Mouse (Mus musculus): ENCODE results near the gene Phldb2. TPM values are rescaled to one million over a fixed set of nuclear protein-coding genes. Genes with fewer than 3 reads are reported as not detected.

Gene Phldb2
- 25.7 TPM for polyA plus RNA-seq (2012; fragmentation: generic; extraction: Trizol)

GRCm38 (mm10) chr16:45953394-45953793 lies at the start of gene Phldb2:
TSS of gene Phldb2 (minus strand) at chr16:45953598.
- TF ChIP-seq TCF3 (IDR thresholded peaks at IDR 0.05; ENCODE audit: insufficient read length, low read depth) (no peak), MYOG (IDR thresholded peaks at IDR 0.05; ENCODE audit: control insufficient read depth in 1 of 3, insufficient read depth in 1 of 3, insufficient read length in 2 of 3, low read depth in 2 of 3) (no peak), REST (IDR thresholded peaks at IDR 0.05; ENCODE audit: insufficient read depth, insufficient read length) (no peak), MAX (IDR thresholded peaks at IDR 0.05; ENCODE audit: low read depth) (no peak), USF1 (IDR thresholded peaks at IDR 0.05; ENCODE audit: low read depth) (no peak), CEBPB (IDR thresholded peaks at IDR 0.05; ENCODE audit: insufficient read depth, poor library complexity, severe bottlenecking) (no peak), POLR2AphosphoS2 (IDR thresholded peaks at IDR 0.05; ENCODE audit: insufficient read length, low read depth) (no peak), SRF (IDR thresholded peaks at IDR 0.05; ENCODE audit: control insufficient read depth, insufficient read length, low read depth) (no peak), POLR2A (IDR thresholded peaks at IDR 0.05; ENCODE audit: insufficient read length, low read depth) (no peak), TCF12 (IDR thresholded peaks at IDR 0.05; ENCODE audit: insufficient read depth, poor library complexity, severe bottlenecking) (no peak)
- no peak within 1 kb of the TSS for H3K4me3 ChIP-seq
- no peaks in the 10 kb centered on the region for H3K27me3 ChIP-seq (ENCODE audit: control insufficient read depth, insufficient read depth, insufficient read length)
- peak within 1 kb of the TSS; percentile 19 for H3K4me2 ChIP-seq (ENCODE audit: low read depth)
- no peaks in the 10 kb centered on the region for H3K36me3 ChIP-seq (ENCODE audit: control insufficient read depth, insufficient read depth)
- no peaks in the 10 kb centered on the region for H3K79me2 ChIP-seq (ENCODE audit: control insufficient read depth, insufficient read depth)
- H3ac ChIP-seq (ENCODE audit: control insufficient read depth, insufficient read length) = no peak within 1 kb of the TSS

GRCm38 (mm10) chr16:46001550-46002166 lies 48.3 kb upstream of the Phldb2 start:
- Histone ChIP-seq H3K27me3 (ENCODE audit: control insufficient read depth, insufficient read depth, insufficient read length) (no peaks in the 10 kb centered on the region), H3K79me2 (ENCODE audit: control insufficient read depth, insufficient read depth) (no peaks in the 10 kb centered on the region), H3ac (ENCODE audit: control insufficient read depth, insufficient read length) (no peak overlapping the region), H3K36me3 (ENCODE audit: control insufficient read depth, insufficient read depth) (no peaks in the 10 kb centered on the region), H3K4me2 (ENCODE audit: low read depth) (no peak overlapping the region), H3K4me3 (no peak overlapping the region)
- TF ChIP-seq MAX (IDR thresholded peaks at IDR 0.05; ENCODE audit: low read depth) = no peak
- TF ChIP-seq REST (IDR thresholded peaks at IDR 0.05; ENCODE audit: insufficient read depth, insufficient read length) = no peak
- no peak for TF ChIP-seq TCF12 (IDR thresholded peaks at IDR 0.05; ENCODE audit: insufficient read depth, poor library complexity, severe bottlenecking)
- no peak for TF ChIP-seq POLR2A (IDR thresholded peaks at IDR 0.05; ENCODE audit: insufficient read length, low read depth)
- TF ChIP-seq MYOG (IDR thresholded peaks at IDR 0.05; ENCODE audit: control insufficient read depth in 1 of 3, insufficient read depth in 1 of 3, insufficient read length in 2 of 3, low read depth in 2 of 3) = no peak
- TF ChIP-seq POLR2AphosphoS2 (IDR thresholded peaks at IDR 0.05; ENCODE audit: insufficient read length, low read depth) = no peak
- TF ChIP-seq USF1 (IDR thresholded peaks at IDR 0.05; ENCODE audit: low read depth) = no peak
- TF ChIP-seq CEBPB (IDR thresholded peaks at IDR 0.05; ENCODE audit: insufficient read depth, poor library complexity, severe bottlenecking) = no peak
- no peak for TF ChIP-seq SRF (IDR thresholded peaks at IDR 0.05; ENCODE audit: control insufficient read depth, insufficient read length, low read depth)

- no peaks in the 10 kb centered on the region for H3K79me2 ChIP-seq (ENCODE audit: control insufficient read depth, insufficient read depth)
- H3K27me3 ChIP-seq (ENCODE audit: control insufficient read depth, insufficient read depth, insufficient read length) = no peaks in the 10 kb centered on the region
- H3ac ChIP-seq (ENCODE audit: control insufficient read depth, insufficient read length) = no peak overlapping the region
- TF ChIP-seq USF1 (IDR thresholded peaks at IDR 0.05; ENCODE audit: low read depth) (no peak), E2F4 (IDR thresholded peaks at IDR 0.05; ENCODE audit: insufficient read depth) (no peak), POLR2A (IDR thresholded peaks at IDR 0.05; ENCODE audit: insufficient read length, low read depth) (no peak), CEBPB (IDR thresholded peaks at IDR 0.05; ENCODE audit: insufficient read depth, poor library complexity, severe bottlenecking) (no peak), REST (IDR thresholded peaks at IDR 0.05; ENCODE audit: insufficient read depth, insufficient read length) (no peak), TCF3 (IDR thresholded peaks at IDR 0.05; ENCODE audit: insufficient read length, low read depth) (no peak), TCF12 (IDR thresholded peaks at IDR 0.05; ENCODE audit: insufficient read depth, poor library complexity, severe bottlenecking) (no peak), POLR2AphosphoS2 (IDR thresholded peaks at IDR 0.05; ENCODE audit: insufficient read length, low read depth) (no peak), MAX (IDR thresholded peaks at IDR 0.05; ENCODE audit: low read depth) (no peak), MYOD1 (IDR thresholded peaks at IDR 0.05; ENCODE audit: control insufficient read depth in 1 of 3, insufficient read length in 2 of 3, low read depth in 2 of 3) (no peak), SRF (IDR thresholded peaks at IDR 0.05; ENCODE audit: control insufficient read depth, insufficient read length, low read depth) (no peak)
- no peaks in the 10 kb centered on the region for H3K36me3 ChIP-seq (ENCODE audit: control insufficient read depth, insufficient read depth)
- H3K4me3 ChIP-seq = no peak overlapping the region
- H3K4me2 ChIP-seq (ENCODE audit: low read depth) = no peak overlapping the region
These were observed 47.6 kb upstream of the Phldb2 start for GRCm38 (mm10) chr16:46000976-46001375.

- no peak overlapping the region for H3K4me3 ChIP-seq
- no peaks in the 10 kb centered on the region for H3K36me3 ChIP-seq (ENCODE audit: control insufficient read depth, insufficient read depth)
- no peaks in the 10 kb centered on the region for H3K79me2 ChIP-seq (ENCODE audit: control insufficient read depth, insufficient read depth)
- TF ChIP-seq TCF3 (IDR thresholded peaks at IDR 0.05; ENCODE audit: insufficient read length, low read depth) (no peak), CEBPB (IDR thresholded peaks at IDR 0.05; ENCODE audit: insufficient read depth, poor library complexity, severe bottlenecking) (no peak), E2F4 (IDR thresholded peaks at IDR 0.05; ENCODE audit: insufficient read depth) (no peak)
- H3ac ChIP-seq (ENCODE audit: control insufficient read depth, insufficient read length) = no peak overlapping the region
- H3K4me2 ChIP-seq (ENCODE audit: low read depth) = no peak overlapping the region
- H3K27me3 ChIP-seq (ENCODE audit: control insufficient read depth, insufficient read depth, insufficient read length) = no peaks in the 10 kb centered on the region
These were observed 46.2 kb upstream of the Phldb2 start for GRCm38 (mm10) chr16:45999374-46000191.

GRCm38 (mm10) chr16:45998231-45998630 lies 44.8 kb upstream of the Phldb2 start:
- TF ChIP-seq MYOD1 (IDR thresholded peaks at IDR 0.05; ENCODE audit: control insufficient read depth in 1 of 3, insufficient read length in 2 of 3, low read depth in 2 of 3) = no peak
- no peak for TF ChIP-seq POLR2A (IDR thresholded peaks at IDR 0.05; ENCODE audit: insufficient read length, low read depth)
- TF ChIP-seq USF1 (IDR thresholded peaks at IDR 0.05; ENCODE audit: low read depth) = no peak
- TF ChIP-seq TCF12 (IDR thresholded peaks at IDR 0.05; ENCODE audit: insufficient read depth, poor library complexity, severe bottlenecking) = no peak
- TF ChIP-seq SRF (IDR thresholded peaks at IDR 0.05; ENCODE audit: control insufficient read depth, insufficient read length, low read depth) = no peak
- TF ChIP-seq CEBPB (IDR thresholded peaks at IDR 0.05; ENCODE audit: insufficient read depth, poor library complexity, severe bottlenecking) = no peak
- no peak for TF ChIP-seq POLR2AphosphoS2 (IDR thresholded peaks at IDR 0.05; ENCODE audit: insufficient read length, low read depth)
- no peak for TF ChIP-seq REST (IDR thresholded peaks at IDR 0.05; ENCODE audit: insufficient read depth, insufficient read length)
- no peak for TF ChIP-seq E2F4 (IDR thresholded peaks at IDR 0.05; ENCODE audit: insufficient read depth)
- TF ChIP-seq MAX (IDR thresholded peaks at IDR 0.05; ENCODE audit: low read depth) = no peak
- no peak for TF ChIP-seq TCF3 (IDR thresholded peaks at IDR 0.05; ENCODE audit: insufficient read length, low read depth)
- TF ChIP-seq MYOG (IDR thresholded peaks at IDR 0.05; ENCODE audit: control insufficient read depth in 1 of 3, insufficient read depth in 1 of 3, insufficient read length in 2 of 3, low read depth in 2 of 3) = no peak
- Histone ChIP-seq H3K79me2 (ENCODE audit: control insufficient read depth, insufficient read depth) (no peaks in the 10 kb centered on the region), H3K27me3 (ENCODE audit: control insufficient read depth, insufficient read depth, insufficient read length) (no peaks in the 10 kb centered on the region), H3K4me3 (no peak overlapping the region), H3ac (ENCODE audit: control insufficient read depth, insufficient read length) (no peak overlapping the region), H3K4me2 (ENCODE audit: low read depth) (no peak overlapping the region), H3K36me3 (ENCODE audit: control insufficient read depth, insufficient read depth) (no peaks in the 10 kb centered on the region)
